Mouse (Mus musculus): ENCODE results near the gene Hoxa10. TPM values are rescaled to one million over a fixed set of nuclear protein-coding genes. Genes with fewer than 3 reads are reported as not detected.

Hoxa10 gene
- polyA plus RNA-seq, 1 experiment from 2014 or later, result not detected

DNA sequence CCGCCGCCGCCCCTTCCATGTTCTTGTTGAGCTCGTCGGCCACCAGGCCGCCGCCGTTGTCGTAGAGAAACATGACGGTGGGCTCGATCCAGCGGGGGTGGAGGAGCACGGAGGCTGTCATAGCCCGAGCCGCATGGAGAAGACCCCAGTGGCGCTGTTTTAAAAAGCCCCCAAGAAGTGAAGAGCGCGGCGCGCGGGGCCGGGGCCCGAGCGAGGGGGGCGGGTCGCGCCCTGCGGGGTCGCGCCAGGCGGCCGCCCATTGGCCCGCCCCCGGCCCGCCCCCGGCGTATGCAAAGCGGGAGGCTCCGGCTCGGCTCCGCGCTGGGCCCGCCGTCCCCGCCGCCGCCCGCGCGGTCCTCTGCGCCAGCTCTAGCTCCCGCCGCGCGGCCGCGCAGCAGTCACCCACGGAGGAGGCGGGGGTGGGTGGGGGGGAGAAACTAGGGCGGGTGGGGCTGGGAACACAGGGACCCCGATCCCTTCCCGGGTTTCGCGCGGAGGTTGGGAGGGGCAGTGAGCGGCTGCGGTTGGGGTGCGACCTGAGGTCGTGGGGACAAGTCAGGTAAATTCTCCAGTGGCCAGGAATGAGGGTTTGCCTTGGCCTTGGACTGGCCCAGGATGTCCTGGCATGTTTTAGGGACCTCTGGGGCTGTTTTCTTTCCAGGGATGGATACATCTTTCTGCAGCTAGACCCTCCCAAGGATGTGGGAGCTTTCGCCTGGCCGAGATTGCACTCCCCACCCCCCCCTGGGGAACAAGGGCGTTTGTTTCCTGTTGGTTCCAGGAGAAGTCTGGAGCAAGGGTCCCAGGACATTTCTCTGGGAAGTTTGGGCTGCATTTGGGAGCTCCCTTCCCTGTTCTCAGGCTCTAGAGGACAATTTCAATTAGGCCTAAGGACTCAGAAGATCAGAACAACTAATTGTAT is 20.3 kb upstream of the Hoxa10 start, which contains the start of gene Hoxa13:
TSS of gene Hoxa13 (minus strand) at position 227 of the 922 bp plus-strand sequence.
- H3K27me3 ChIP-seq, result peaks cover 90% of the 10 kb centered on the region
- no peaks in the 10 kb centered on the region for H3K9me3 ChIP-seq (replicated peaks)
- H3K4me3 ChIP-seq, result peak within 1 kb of the TSS; percentile 26
- H3K4me1 ChIP-seq, result peaks cover 9% of the 10 kb centered on the region
- H3K4me2 ChIP-seq (replicated peaks), result peak within 1 kb of the TSS; percentile 41
- ATAC-seq (ENCODE audit: low FRiP score), result no peak
- H3K9ac ChIP-seq, result no peak within 1 kb of the TSS
- WGBS, result 2% methylated on average over 44 of the region's 72 CpGs
- H3K36me3 ChIP-seq, result no peaks in the 10 kb centered on the region
- H3K27ac ChIP-seq, result no peak within 1 kb of the TSS

DNA sequence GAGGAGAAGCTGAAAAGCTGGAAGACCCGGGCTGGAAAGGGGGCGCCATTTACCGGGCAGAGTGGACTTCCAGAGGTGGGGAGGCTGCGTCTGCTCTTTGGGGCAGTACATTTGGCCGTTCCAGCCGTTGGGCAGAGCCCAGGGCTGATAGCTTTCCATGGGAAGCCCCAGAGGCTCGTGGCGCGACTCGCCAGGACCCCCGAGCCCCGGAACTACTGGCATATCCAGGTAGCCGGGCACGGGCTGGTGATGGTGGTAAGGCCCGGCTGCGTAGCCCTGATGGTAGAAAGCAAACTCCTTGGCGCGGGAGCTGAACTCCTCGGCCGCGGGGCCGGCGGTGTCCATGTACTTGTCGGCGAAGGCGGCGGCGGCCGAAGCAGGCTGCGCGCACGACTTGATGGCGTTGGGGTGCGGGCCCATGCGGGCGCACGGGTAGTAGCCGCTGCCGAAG is 19.2 kb upstream of the Hoxa10 start:
- WGBS, result 0% methylated on average over 39 of the region's 39 CpGs
- Histone ChIP-seq H3K27me3 (peaks cover 90% of the 10 kb centered on the region), H3K4me1 (peaks cover 9% of the 10 kb centered on the region), H3K4me3 (peak overlapping the region; percentile 16), H3K9me3 (replicated peaks) (no peaks in the 10 kb centered on the region), H3K9ac (no peak overlapping the region), H3K4me2 (replicated peaks) (peak overlapping the region; percentile 41; the same call in 1 of the 2 replicates), H3K27ac (no peak overlapping the region), H3K36me3 (no peaks in the 10 kb centered on the region)
- ATAC-seq (ENCODE audit: low FRiP score), result no peak

DNA sequence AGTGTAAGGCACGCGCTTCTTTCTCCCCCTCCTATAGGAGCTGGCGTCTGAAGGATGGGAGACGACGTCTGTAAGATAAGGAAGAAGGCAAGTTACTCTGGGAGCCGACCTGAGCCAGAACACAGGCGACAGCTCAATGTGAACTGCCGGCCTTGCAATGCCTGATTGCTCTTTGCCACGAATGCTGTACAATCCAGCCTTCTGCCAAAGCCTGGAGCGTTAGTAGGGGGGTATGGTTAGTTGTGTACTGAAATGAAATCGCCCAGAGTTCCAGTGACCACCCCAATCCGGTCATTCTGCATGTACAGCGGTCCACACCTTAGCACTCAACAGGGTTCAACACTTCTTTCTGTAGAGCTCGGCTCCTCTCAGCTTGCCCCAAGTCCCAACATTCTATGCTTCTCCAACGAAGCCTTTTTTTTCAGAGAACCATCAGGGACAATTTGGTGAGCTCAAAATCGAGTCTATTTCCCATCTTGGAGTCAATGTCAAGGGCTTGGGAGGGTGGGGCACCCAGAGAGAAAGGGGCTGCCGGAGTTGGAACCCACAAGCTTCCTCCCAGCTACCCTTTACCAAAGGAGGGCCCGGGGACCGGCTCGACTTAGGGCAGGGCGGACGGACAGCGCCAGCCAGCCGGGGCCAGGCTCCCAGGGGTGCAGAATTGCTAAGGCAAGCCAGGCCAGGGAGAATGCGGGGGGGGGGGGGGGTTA is 18.6 kb upstream of the Hoxa10 start:
- peaks cover 86% of the 10 kb centered on the region for H3K27me3 ChIP-seq
- no peak overlapping the region for H3K9ac ChIP-seq
- H3K4me1 ChIP-seq, result peaks cover 9% of the 10 kb centered on the region
- H3K4me3 ChIP-seq, result 0 out of 2 replicates have a peak overlapping the region, but pooled peaks have one; percentile 16
- under 1% methylated on average over 25 of the region's 25 CpGs for WGBS
- H3K4me2 ChIP-seq (replicated peaks), result 0 out of 2 replicates have a peak overlapping the region, but pooled peaks have one; percentile 41
- no peaks in the 10 kb centered on the region for H3K36me3 ChIP-seq
- ATAC-seq (ENCODE audit: low FRiP score), result no peak
- H3K27ac ChIP-seq, result no peak overlapping the region
- H3K9me3 ChIP-seq (replicated peaks), result no peaks in the 10 kb centered on the region

DNA sequence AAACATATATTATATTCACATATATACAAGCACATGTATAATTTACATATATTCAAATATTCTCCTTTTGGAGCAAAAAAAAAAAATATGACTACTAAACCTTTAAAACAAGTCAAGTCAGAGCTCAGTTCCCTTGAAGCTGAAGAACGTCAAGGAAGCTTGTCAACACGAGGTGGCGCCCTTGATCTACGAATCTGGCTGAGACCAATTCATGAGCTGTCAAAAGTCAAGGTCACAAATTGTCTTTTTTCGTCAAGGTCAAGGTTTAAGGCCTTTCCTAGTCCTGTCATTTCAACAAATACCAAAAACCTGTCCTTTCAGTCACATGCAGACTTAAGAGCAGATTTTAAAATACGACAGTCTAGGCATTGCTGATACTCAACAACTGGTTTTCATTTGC is 16.3 kb upstream of the Hoxa10 start:
- H3K4me2 ChIP-seq (replicated peaks), result no peak overlapping the region
- H3K27me3 ChIP-seq, result peaks cover 86% of the 10 kb centered on the region
- peaks cover 12% of the 10 kb centered on the region for H3K4me1 ChIP-seq
- no peaks in the 10 kb centered on the region for H3K9me3 ChIP-seq (replicated peaks)
- WGBS, result under 1% methylated on average over 6 of the region's 6 CpGs
- ATAC-seq (ENCODE audit: low FRiP score), result no peak
- H3K27ac ChIP-seq, result no peak overlapping the region
- H3K4me3 ChIP-seq, result no peak overlapping the region
- H3K9ac ChIP-seq, result no peak overlapping the region
- H3K36me3 ChIP-seq, result no peaks in the 10 kb centered on the region

DNA sequence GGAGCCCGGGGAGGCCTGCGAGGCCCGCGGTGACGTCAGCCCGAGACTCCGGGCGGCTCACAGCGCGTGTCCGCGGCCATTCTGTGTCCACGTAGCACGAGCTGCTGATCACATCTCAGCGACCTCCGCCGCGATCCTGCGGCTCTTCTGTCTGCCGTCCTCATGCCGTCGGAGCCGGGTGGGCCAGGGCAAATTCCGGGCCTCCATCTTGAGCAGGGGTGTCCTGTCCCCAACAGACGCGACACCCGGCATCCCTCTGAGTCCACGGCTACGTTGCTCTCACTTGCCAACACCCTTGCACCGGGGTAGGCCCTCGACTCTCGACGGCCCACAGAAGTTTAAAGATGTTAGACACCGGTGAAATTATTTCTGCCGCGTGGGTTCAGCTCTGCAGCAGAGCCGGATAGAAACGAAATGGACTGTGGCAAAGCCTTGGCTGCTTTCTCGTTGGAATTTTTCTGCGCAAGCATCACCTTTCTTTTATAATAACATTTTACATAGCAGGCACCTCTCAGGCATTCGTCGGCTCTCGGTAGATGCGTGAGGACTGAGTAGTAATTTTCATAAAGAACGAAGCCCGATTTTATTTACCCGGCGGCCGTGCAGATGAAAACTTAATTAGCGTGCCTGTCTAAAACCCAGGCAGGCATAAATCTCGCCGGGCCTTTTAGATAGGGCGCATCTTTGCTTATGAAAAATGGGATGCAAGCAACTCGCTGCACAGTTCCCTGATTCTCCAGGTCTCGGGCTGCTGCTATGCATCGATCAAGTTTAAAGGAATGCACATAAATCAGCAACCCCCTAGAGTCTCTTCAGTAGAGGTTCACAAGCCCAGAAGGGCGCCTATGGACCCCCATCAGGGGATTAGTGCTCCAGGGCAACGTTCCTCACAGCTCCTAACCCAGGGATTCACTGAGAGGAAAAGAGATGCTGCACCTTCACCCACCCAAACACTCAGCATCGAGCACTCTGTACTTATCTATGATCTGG is 13.2 kb upstream of the Hoxa10 start:
- WGBS, result 1% methylated on average over 59 of the region's 59 CpGs

DNA sequence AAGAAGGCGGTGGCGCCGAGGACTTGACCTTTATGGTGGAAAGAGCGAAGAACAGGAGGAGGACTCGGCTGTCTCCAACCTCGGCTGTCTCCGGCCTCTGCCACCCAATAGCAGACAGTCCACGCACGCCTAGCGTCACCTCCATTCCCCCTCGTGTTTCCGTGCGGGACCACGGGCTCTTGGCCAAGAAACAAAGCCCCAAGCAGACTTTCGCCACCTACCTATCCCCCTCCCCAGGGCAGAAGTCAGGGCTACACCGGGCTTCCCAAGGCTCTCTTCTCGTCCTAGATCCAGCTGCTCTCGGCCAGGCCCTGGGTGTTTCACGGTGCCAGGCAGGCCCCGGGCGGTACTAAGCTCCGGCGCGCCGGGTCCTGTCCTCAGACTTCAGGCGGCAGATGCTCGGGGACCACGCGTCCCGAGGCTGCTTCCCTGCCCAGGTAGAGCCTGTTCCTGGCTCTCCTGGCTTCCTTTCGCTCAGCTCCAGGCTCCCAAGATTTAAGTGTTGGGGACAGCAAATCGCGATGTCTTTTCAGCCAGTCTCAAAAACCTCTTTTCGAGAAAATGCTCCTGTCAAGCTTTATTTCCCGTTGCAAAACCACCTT is 12.2 kb upstream of the Hoxa10 start:
- no peak overlapping the region for H3K4me2 ChIP-seq (replicated peaks)

More for the DNA sequence above, 13.2 kb upstream of the Hoxa10 start:
- H3K9me3 ChIP-seq (replicated peaks), result no peaks in the 10 kb centered on the region
- H3K4me2 ChIP-seq (replicated peaks), result no peak overlapping the region
- 0 out of 2 replicates have a peak, but pooled peaks cover 2% of the 10 kb centered on the region for H3K4me1 ChIP-seq
- no peak overlapping the region for H3K4me3 ChIP-seq
- H3K9ac ChIP-seq, result no peak overlapping the region
- H3K36me3 ChIP-seq, result no peaks in the 10 kb centered on the region
- no peak for ATAC-seq (ENCODE audit: low FRiP score)
- peaks cover 92% of the 10 kb centered on the region for H3K27me3 ChIP-seq
- no peak overlapping the region for H3K27ac ChIP-seq

DNA sequence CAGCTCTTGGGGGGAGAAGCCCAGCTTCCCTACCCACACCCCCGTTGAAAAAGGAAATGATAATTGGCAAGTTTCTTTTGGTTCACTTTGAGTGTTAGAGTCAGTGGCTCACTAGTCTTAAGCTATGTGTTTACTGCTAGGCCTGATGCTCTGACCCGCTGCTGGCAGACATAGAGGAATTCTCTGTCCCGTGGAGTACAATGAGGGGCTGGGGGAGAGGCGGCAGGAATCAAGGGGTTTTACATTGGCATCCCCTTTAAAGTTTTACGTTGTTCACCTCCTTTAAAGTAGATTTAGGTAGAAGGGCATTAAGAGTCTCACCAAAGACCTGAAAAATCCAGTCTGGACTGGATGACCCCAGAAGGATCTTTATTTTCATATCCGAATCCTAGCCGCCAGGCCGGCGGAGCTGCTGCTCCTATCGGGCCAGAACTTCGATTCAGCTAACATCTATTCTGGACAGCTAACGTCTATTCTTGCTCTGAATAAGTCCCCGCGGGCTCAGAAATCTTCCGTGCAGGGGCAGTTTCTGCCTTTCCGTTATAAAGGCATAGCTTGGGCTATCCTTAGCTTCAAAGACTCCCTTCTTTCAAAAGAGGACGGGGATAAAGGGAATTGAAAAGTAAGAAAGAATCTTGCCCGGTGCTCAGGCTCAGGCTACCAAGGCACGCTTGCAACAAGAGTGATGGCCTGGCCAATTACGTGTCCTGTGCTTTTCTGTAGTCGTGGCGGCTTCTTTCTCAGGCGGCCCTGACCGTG is 11.5 kb upstream of the Hoxa10 start:
- Histone ChIP-seq H3K9ac (no peak overlapping the region), H3K36me3 (no peaks in the 10 kb centered on the region), H3K4me2 (replicated peaks) (no peak overlapping the region), H3K9me3 (replicated peaks) (no peaks in the 10 kb centered on the region), H3K4me3 (no peak overlapping the region), H3K4me1 (0 out of 2 replicates have a peak, but pooled peaks cover 2% of the 10 kb centered on the region), H3K27ac (no peak overlapping the region), H3K27me3 (peaks cover 93% of the 10 kb centered on the region)
- ATAC-seq (ENCODE audit: low FRiP score), result no peak
- under 1% methylated on average over 24 of the region's 24 CpGs for WGBS

More for the DNA sequence above, 12.2 kb upstream of the Hoxa10 start:
- no peak overlapping the region for H3K27ac ChIP-seq
- peaks cover 92% of the 10 kb centered on the region for H3K27me3 ChIP-seq
- H3K36me3 ChIP-seq, result no peaks in the 10 kb centered on the region
- no peaks in the 10 kb centered on the region for H3K9me3 ChIP-seq (replicated peaks)
- under 1% methylated on average over 35 of the region's 35 CpGs for WGBS
- no peak overlapping the region for H3K4me3 ChIP-seq
- H3K4me1 ChIP-seq, result 0 out of 2 replicates have a peak, but pooled peaks cover 2% of the 10 kb centered on the region
- no peak overlapping the region for H3K9ac ChIP-seq
- no peak for ATAC-seq (ENCODE audit: low FRiP score)

DNA sequence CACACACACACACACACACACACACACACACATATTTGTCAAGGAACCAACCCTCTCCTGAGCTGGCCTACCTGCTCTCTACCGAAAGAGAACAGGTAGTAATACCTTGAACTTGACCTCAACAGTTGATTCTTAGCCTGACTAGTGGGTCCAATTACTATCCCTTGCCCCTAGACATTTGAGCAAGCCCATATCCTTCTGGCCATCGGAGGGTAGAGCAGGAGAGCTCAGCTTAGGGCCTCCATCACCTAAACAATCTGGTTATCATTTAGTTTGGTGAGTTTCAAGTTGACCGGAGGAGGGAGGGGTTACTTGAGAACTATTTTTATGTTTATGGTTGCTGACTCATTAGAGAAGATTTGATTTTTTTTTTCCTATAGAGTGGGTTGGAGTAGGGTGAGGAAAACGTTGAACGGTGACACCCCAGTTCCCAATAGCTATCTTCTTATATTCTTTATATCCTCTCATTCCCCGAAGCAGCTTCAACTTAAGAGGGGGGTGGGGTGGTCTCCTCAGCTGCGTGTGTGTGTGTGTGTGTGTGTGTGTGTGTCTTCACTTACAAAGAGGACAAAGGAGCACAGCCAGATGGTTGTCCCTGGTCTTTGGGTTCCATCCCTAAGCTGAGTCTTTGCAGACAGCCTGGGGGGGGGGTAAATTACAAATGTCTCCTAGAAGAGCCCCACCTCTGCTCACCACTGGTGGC is 10.7 kb upstream of the Hoxa10 start:
- 11% methylated on average over 7 of the region's 7 CpGs for WGBS
- H3K9me3 ChIP-seq (replicated peaks), result no peaks in the 10 kb centered on the region
- H3K9ac ChIP-seq, result no peak overlapping the region
- no peak overlapping the region for H3K27ac ChIP-seq
- H3K27me3 ChIP-seq, result peaks cover 95% of the 10 kb centered on the region
- no peak overlapping the region for H3K4me3 ChIP-seq
- 0 out of 2 replicates have a peak, but pooled peaks cover 2% of the 10 kb centered on the region for H3K4me1 ChIP-seq
- H3K4me2 ChIP-seq (replicated peaks), result no peak overlapping the region
- H3K36me3 ChIP-seq, result no peaks in the 10 kb centered on the region
- ATAC-seq (ENCODE audit: low FRiP score), result no peak

DNA sequence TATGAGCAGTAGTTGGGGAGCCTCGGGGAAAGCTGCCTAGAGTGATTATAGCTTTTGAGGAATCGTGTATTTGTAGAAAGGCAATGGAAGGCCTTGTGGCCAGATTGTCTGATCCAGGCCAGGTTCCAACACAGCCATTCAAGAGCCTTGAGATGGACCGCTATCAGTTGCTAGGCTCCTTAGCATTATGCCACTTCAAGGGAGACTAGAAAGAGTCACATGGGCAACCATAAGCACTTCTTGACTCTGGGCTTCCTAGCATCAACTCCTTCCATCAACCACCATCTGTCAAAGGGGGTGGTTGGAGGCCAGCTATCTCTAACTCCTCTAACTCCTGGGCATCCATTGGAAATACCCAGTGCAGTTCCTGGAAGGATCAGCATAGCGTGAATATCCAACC is 9.2 kb upstream of the Hoxa10 start:
- WGBS, result 4% methylated on average over 4 of the region's 4 CpGs
- 0 out of 2 replicates have a peak, but pooled peaks cover 5% of the 10 kb centered on the region for H3K4me1 ChIP-seq
- H3K4me3 ChIP-seq, result no peak overlapping the region
- no peak overlapping the region for H3K4me2 ChIP-seq (replicated peaks)
- no peak overlapping the region for H3K27ac ChIP-seq
- ATAC-seq (ENCODE audit: low FRiP score), result no peak
- H3K9ac ChIP-seq, result no peak overlapping the region
- no peaks in the 10 kb centered on the region for H3K36me3 ChIP-seq
- no peaks in the 10 kb centered on the region for H3K9me3 ChIP-seq (replicated peaks)
- H3K27me3 ChIP-seq, result peaks cover 95% of the 10 kb centered on the region

DNA sequence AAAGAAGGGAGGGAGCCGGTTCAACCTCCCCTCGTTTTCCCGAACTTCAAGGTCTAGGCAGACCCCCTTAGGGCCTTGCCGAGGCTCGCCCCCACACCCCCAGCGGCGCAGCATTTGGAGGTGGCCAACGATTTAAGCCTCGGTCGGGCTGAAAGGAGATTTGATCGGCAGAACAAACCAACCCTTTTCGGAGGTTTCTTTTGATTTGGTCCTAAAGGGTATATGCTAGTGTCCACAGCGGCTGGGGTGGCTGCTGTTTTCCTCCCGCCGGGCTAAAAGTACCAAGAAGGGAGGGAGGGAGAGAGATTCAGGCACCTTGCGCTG is 8.7 kb upstream of the Hoxa10 start:
- Histone ChIP-seq H3K36me3 (no peaks in the 10 kb centered on the region), H3K27ac (no peak overlapping the region), H3K27me3 (peaks cover 98% of the 10 kb centered on the region), H3K9ac (no peak overlapping the region), H3K4me2 (replicated peaks) (no peak overlapping the region), H3K4me3 (no peak overlapping the region), H3K9me3 (replicated peaks) (no peaks in the 10 kb centered on the region), H3K4me1 (0 out of 2 replicates have a peak, but pooled peaks cover 5% of the 10 kb centered on the region)
- ATAC-seq (ENCODE audit: low FRiP score), result no peak
- 1% methylated on average over 16 of the region's 16 CpGs for WGBS
